Mouse (Mus musculus): ENCODE measurements around the gene Nlgn2. TPM values are rescaled to one million over a fixed set of nuclear protein-coding genes. Genes with fewer than 3 reads are reported as not detected.
A peak's percentile ranks its signal among the peaks of the same experiment; 100 is the strongest.

Gene Nlgn2
- polyA plus RNA-seq, 1 experiment, result 0.16 TPM

GRCm38 (mm10) chr11:69804652-69804940 is 33.0 kb downstream of the Nlgn2 start:
- TF ChIP-seq TAL1 (IDR thresholded peaks at IDR 0.05; ENCODE audit: low read length), result no peak
- TF ChIP-seq GATA1 (IDR thresholded peaks at IDR 0.05; ENCODE audit: low read length), result no peak
- Histone ChIP-seq H3K9me3 (ENCODE audit: control insufficient read depth, low read length) (peaks cover 42% of the 10 kb centered on the region), H3K4me3 (replicated peaks) (no peak overlapping the region), H3K27me3 (ENCODE audit: control insufficient read depth) (peaks cover 88% of the 10 kb centered on the region), H3K36me3 (ENCODE audit: control insufficient read depth) (no peaks in the 10 kb centered on the region), H3K4me1 (ENCODE audit: control insufficient read depth) (peaks cover 46% of the 10 kb centered on the region)

GRCm38 (mm10) chr11:69803786-69804651 is 33.6 kb downstream of the Nlgn2 start:
- peak overlapping the region; percentile 45 for H3K4me3 ChIP-seq (replicated peaks)
- no peaks in the 10 kb centered on the region for H3K36me3 ChIP-seq (ENCODE audit: control insufficient read depth)
- peaks cover 46% of the 10 kb centered on the region for H3K9me3 ChIP-seq (ENCODE audit: control insufficient read depth, low read length)
- peaks cover 52% of the 10 kb centered on the region for H3K4me1 ChIP-seq (ENCODE audit: control insufficient read depth)
- peaks cover 88% of the 10 kb centered on the region for H3K27me3 ChIP-seq (ENCODE audit: control insufficient read depth)
- no peak for TF ChIP-seq TAL1 (IDR thresholded peaks at IDR 0.05; ENCODE audit: low read length)
- no peak for TF ChIP-seq GATA1 (IDR thresholded peaks at IDR 0.05; ENCODE audit: low read length)

GRCm38 (mm10) chr11:69803328-69803727 is 34.3 kb downstream of the Nlgn2 start:
- peaks cover 46% of the 10 kb centered on the region for H3K9me3 ChIP-seq (ENCODE audit: control insufficient read depth, low read length)
- no peaks in the 10 kb centered on the region for H3K36me3 ChIP-seq (ENCODE audit: control insufficient read depth)
- peaks cover 52% of the 10 kb centered on the region for H3K4me1 ChIP-seq (ENCODE audit: control insufficient read depth)
- H3K4me3 ChIP-seq (replicated peaks), result peak overlapping the region; percentile 45
- no peak for TF ChIP-seq TAL1 (IDR thresholded peaks at IDR 0.05; ENCODE audit: low read length)
- no peak for TF ChIP-seq GATA1 (IDR thresholded peaks at IDR 0.05; ENCODE audit: low read length)
- H3K27me3 ChIP-seq (ENCODE audit: control insufficient read depth), result peaks cover 94% of the 10 kb centered on the region

- Histone ChIP-seq H3K9me3 (ENCODE audit: control insufficient read depth, low read length) (peaks cover 46% of the 10 kb centered on the region), H3K36me3 (ENCODE audit: control insufficient read depth) (no peaks in the 10 kb centered on the region), H3K4me1 (ENCODE audit: control insufficient read depth) (peaks cover 52% of the 10 kb centered on the region), H3K4me3 (replicated peaks) (peak overlapping the region; percentile 48), H3K27me3 (ENCODE audit: control insufficient read depth) (peaks cover 100% of the 10 kb centered on the region)
- no peak for TF ChIP-seq TAL1 (IDR thresholded peaks at IDR 0.05; ENCODE audit: low read length)
- no peak for TF ChIP-seq GATA1 (IDR thresholded peaks at IDR 0.05; ENCODE audit: low read length)
Measured at GRCm38 (mm10) chr11:69802648-69803105, 34.9 kb downstream of the Nlgn2 start.

- Histone ChIP-seq H3K4me1 (ENCODE audit: control insufficient read depth) (peaks cover 52% of the 10 kb centered on the region), H3K27me3 (ENCODE audit: control insufficient read depth) (peaks cover 100% of the 10 kb centered on the region), H3K36me3 (ENCODE audit: control insufficient read depth) (no peaks in the 10 kb centered on the region), H3K4me3 (replicated peaks) (peak within 1 kb of the TSS; percentile 48), H3K9me3 (ENCODE audit: control insufficient read depth, low read length) (peaks cover 45% of the 10 kb centered on the region)
- TF ChIP-seq GATA1 (IDR thresholded peaks at IDR 0.05; ENCODE audit: low read length) (no peak), TAL1 (IDR thresholded peaks at IDR 0.05; ENCODE audit: low read length) (no peak)
Measured at GRCm38 (mm10) chr11:69801379-69801977, 36.1 kb downstream of the Nlgn2 start, which contains the start of gene Fgf11. TSS of gene Fgf11 (minus strand) at chr11:69801857.

GRCm38 (mm10) chr11:69800392-69801197 is 37.0 kb downstream of the Nlgn2 start:
- H3K36me3 ChIP-seq (ENCODE audit: control insufficient read depth), result no peaks in the 10 kb centered on the region
- H3K4me1 ChIP-seq (ENCODE audit: control insufficient read depth), result peaks cover 57% of the 10 kb centered on the region
- no peak overlapping the region for H3K4me3 ChIP-seq (replicated peaks)
- peaks cover 45% of the 10 kb centered on the region for H3K9me3 ChIP-seq (ENCODE audit: control insufficient read depth, low read length)
- TF ChIP-seq GATA1 (IDR thresholded peaks at IDR 0.05; ENCODE audit: low read length), result no peak
- no peak for TF ChIP-seq TAL1 (IDR thresholded peaks at IDR 0.05; ENCODE audit: low read length)
- peaks cover 100% of the 10 kb centered on the region for H3K27me3 ChIP-seq (ENCODE audit: control insufficient read depth)

- peaks cover 59% of the 10 kb centered on the region for H3K4me1 ChIP-seq (ENCODE audit: control insufficient read depth)
- H3K9me3 ChIP-seq (ENCODE audit: control insufficient read depth, low read length), result peaks cover 45% of the 10 kb centered on the region
- H3K27me3 ChIP-seq (ENCODE audit: control insufficient read depth), result peaks cover 95% of the 10 kb centered on the region
- H3K4me3 ChIP-seq (replicated peaks), result no peak overlapping the region
- no peaks in the 10 kb centered on the region for H3K36me3 ChIP-seq (ENCODE audit: control insufficient read depth)
- TF ChIP-seq GATA1 (IDR thresholded peaks at IDR 0.05; ENCODE audit: low read length) (no peak), TAL1 (IDR thresholded peaks at IDR 0.05; ENCODE audit: low read length) (no peak)
Measured at GRCm38 (mm10) chr11:69800138-69800391, 37.5 kb downstream of the Nlgn2 start.

- peaks cover 58% of the 10 kb centered on the region for H3K4me1 ChIP-seq (ENCODE audit: control insufficient read depth)
- TF ChIP-seq GATA1 (IDR thresholded peaks at IDR 0.05; ENCODE audit: low read length), result no peak
- no peak for TF ChIP-seq TAL1 (IDR thresholded peaks at IDR 0.05; ENCODE audit: low read length)
- H3K9me3 ChIP-seq (ENCODE audit: control insufficient read depth, low read length), result peaks cover 45% of the 10 kb centered on the region
- H3K4me3 ChIP-seq (replicated peaks), result no peak overlapping the region
- peaks cover 90% of the 10 kb centered on the region for H3K27me3 ChIP-seq (ENCODE audit: control insufficient read depth)
- no peaks in the 10 kb centered on the region for H3K36me3 ChIP-seq (ENCODE audit: control insufficient read depth)
Measured at GRCm38 (mm10) chr11:69799394-69800137, 38.0 kb downstream of the Nlgn2 start.
